Mouse (Mus musculus) brain, embryonic 18.5 days (tissue): ENCODE results near the gene 2310034G01Rik.

Experiments
- DNase-seq: peaks from one replicate; pipeline ENCODE4 v3.0.0-alpha.2; 2012; ENCODE audit warnings: low read depth, low spot score

2310034G01Rik gene

GRCm38 (mm10) chr19:46328081-46329030 is 21.7 kb downstream of the 2310034G01Rik start, which contains the start of gene Fbxl15:
Gene Fbxl15, plus strand, starts transcription at chr19:46328184.
- peak; percentile 90 for DNase-seq

GRCm38 (mm10) chr19:46327531-46328064 is 22.5 kb downstream of the 2310034G01Rik start:
- no peak for DNase-seq

- no peak for DNase-seq
Measured at GRCm38 (mm10) chr19:46326756-46327305, 23.3 kb downstream of the 2310034G01Rik start, which contains the start of gene Psd. Gene Psd, minus strand, starts transcription at chr19:46327156.

GRCm38 (mm10) chr19:46326019-46326755 is 23.9 kb downstream of the 2310034G01Rik start:
- DNase-seq, result no peak

GRCm38 (mm10) chr19:46324918-46325317 is 25.2 kb downstream of the 2310034G01Rik start:
- DNase-seq, result no peak

- no peak for DNase-seq
Measured at GRCm38 (mm10) chr19:46324366-46324765, 25.7 kb downstream of the 2310034G01Rik start.

GRCm38 (mm10) chr19:46323716-46324115 is 26.4 kb downstream of the 2310034G01Rik start:
- no peak for DNase-seq

GRCm38 (mm10) chr19:46322996-46323572 is 27.0 kb downstream of the 2310034G01Rik start:
- DNase-seq, result no peak

- DNase-seq, result no peak
Measured at GRCm38 (mm10) chr19:46322144-46322995, 27.7 kb downstream of the 2310034G01Rik start.

GRCm38 (mm10) chr19:46321101-46321943 is 28.8 kb downstream of the 2310034G01Rik start:
- no peak for DNase-seq

- DNase-seq, result no peak
Measured at GRCm38 (mm10) chr19:46320076-46320785, 29.9 kb downstream of the 2310034G01Rik start.

- no peak for DNase-seq
Measured at GRCm38 (mm10) chr19:46318586-46319378, 31.3 kb downstream of the 2310034G01Rik start.

- no peak for DNase-seq
Measured at GRCm38 (mm10) chr19:46318031-46318471, 32.1 kb downstream of the 2310034G01Rik start.

GRCm38 (mm10) chr19:46317546-46317885 is 32.6 kb downstream of the 2310034G01Rik start:
- DNase-seq, result no peak

- DNase-seq, result no peak
Measured at GRCm38 (mm10) chr19:46316846-46317545, 33.1 kb downstream of the 2310034G01Rik start.

- no peak for DNase-seq
Measured at GRCm38 (mm10) chr19:46315752-46316610, 34.1 kb downstream of the 2310034G01Rik start.
